Mouse (Mus musculus) cerebellum, adult 2 months (tissue): Measurements from ENCODE around the gene Bhlhe23. TPM values are rescaled to one million over a fixed set of nuclear protein-coding genes. Genes with fewer than 3 reads are reported as not detected.

Experiments
- DNase-seq, 2 experiments: peaks; one replicate each; pipeline ENCODE4 v3.0.0; 2021
- H3K27ac ChIP-seq: fragments of 200-500 bp; 2 replicates; pipeline ENCODE4 v1.5.1; 2012; ENCODE audit warnings: low read length, control low read depth, inconsistent platforms; ENCODE audit not compliant: insufficient read depth
- H3K27me3 ChIP-seq: fragments of 200-500 bp; 2 replicates; pipeline ENCODE4 v1.6.1; 2012; ENCODE audit warnings: inconsistent platforms, mild to moderate bottlenecking, low read length, moderate library complexity; ENCODE audit not compliant: control insufficient read depth, insufficient read depth
- H3K4me1 ChIP-seq: fragments of 200-500 bp; 2 replicates; pipeline ENCODE4 v1.6.1; 2011; ENCODE audit warnings: low read length; ENCODE audit not compliant: control insufficient read depth, insufficient read depth
- H3K4me3 ChIP-seq: fragments of 200-500 bp; replicated peaks from 2 replicates; pipeline ENCODE3; 2011; ENCODE audit warnings: mild to moderate bottlenecking, low read depth, low read length, control low read depth; ENCODE audit not compliant: insufficient read depth
- CTCF ChIP-seq: fragments of 200-500 bp; IDR thresholded peaks from 2 replicates; pipeline ENCODE4 v1.5.1; 2011; ENCODE audit warnings: low read depth, mild to moderate bottlenecking, control low read depth, low read length, moderate library complexity, borderline replicate concordance; ENCODE audit not compliant: insufficient read depth
- POLR2A ChIP-seq: fragments of 200-500 bp; IDR thresholded peaks from 2 replicates; pipeline ENCODE4 v1.6.1; 2011; ENCODE audit warnings: low read length, control low read depth, borderline replicate concordance; ENCODE audit not compliant: insufficient read depth
- WGBS: fragments of 180-500 bp; shearing (Covaris S2); methylation state at CpG from one replicate; pipeline ENCODE4 v1.1.7; 2018; 5-methylcytosine and 5-hydroxymethylcytosine counted together
- polyA plus RNA-seq: library from polyadenylated mRNA; depleted of rRNA; stranded (reverse); fragments of >200 nt; gene quantifications from 2 replicates; pipeline ENCODE4 v1.2.3, GENCODE M21; 2012

Bhlhe23 gene
- polyA plus RNA-seq, 1 experiment: not detected

DNA sequence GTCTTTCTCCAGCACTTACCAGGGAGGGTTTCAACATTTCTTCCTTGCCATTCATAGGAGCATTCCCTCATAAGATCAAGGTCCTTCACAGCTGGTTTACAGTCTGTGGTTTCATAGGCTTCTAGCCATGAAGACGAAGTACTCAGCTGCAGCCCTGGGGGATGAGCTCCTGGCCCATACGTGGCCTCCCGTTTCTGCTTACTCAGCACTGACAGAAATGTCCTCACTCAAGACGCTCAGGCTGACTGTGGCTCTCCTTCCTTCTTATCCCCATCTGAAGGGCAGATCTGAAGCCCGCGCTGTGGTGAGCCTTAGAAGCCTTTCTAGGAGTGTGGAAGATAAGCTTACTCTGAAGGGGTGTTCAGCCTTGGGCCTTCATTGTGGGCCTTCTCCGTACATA, 11.0 kb downstream of the Bhlhe23 start:
- H3K27ac ChIP-seq: no peak overlapping the region
- 71% methylated on average over 7 of the region's 7 CpGs for WGBS
- DNase-seq: no peak
- no peaks in the 10 kb centered on the region for H3K27me3 ChIP-seq
- peaks cover 8% of the 10 kb centered on the region for H3K4me1 ChIP-seq
- TF ChIP-seq POLR2A (no peak), CTCF (no peak)
- no peak overlapping the region for H3K4me3 ChIP-seq

- no peaks in the 10 kb centered on the region for H3K27me3 ChIP-seq
- H3K4me1 ChIP-seq: peaks cover 8% of the 10 kb centered on the region
- H3K27ac ChIP-seq: no peak overlapping the region
- WGBS: 17% methylated on average over 11 of the region's 11 CpGs
- TF ChIP-seq CTCF (no peak), POLR2A (no peak)
- DNase-seq: peak; percentile 16 to 29
- H3K4me3 ChIP-seq: no peak overlapping the region
These were observed 11.7 kb downstream of the Bhlhe23 start for GRCm38 (mm10) chr2:180764986-180765385.

DNA sequence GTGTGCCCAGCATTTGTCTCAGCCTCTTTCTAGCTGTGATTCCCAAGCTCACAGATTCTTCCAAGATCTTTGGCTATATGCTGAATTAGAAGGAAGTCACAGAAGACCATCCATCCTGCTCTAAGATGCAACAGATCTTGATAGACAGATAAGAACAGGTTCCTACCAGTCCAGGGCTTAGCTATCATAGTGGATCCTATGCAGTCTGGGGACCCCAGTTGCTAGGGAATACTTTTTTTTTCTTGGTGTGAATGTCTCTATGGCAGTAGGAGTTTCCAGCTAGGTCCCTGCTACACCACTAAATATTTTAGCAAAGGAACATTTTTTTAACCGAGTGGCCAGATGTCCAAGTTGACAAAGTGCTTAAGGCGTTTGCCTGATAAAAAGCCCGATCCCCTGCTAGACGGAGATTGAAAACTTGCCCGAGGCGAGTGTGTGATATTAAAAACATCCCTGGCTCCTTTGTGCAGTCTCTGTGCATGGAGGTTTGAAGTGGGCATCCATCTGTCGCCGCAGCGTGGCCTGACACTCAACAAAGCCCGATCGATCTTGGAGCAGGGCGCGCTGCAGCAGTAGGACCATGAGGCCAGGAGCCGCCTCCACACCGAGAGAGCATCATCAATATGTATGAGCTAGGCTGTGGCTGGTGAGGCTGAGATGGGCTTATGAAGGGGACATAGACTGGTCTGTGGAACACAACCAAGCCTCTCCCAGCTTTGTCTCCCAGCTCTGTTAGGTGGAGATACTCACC, 18.0 kb downstream of the Bhlhe23 start:
- no peak for TF ChIP-seq POLR2A
- TF ChIP-seq CTCF: no peak
- WGBS: 28% methylated on average over 15 of the region's 15 CpGs
- DNase-seq: no peak

DNA sequence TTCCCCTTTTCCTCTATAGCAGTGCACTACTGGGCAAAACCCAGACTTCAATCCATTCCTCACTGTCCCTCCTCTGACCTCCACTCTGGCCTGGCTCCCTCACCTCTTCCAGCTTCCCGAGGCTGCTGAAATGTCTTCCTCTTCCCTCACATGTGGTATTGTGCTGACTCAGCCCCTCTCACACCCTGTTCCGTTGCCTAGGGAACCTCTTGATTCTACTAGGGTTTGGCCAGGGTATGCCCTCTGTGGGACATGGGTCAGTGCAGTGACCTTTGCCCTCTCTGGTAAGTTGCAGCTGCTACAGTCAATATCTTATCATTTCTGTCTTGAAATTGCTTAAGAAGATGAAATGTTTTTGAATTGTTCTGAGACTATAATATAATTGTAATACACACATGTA, 19.9 kb downstream of the Bhlhe23 start:
- no peak for TF ChIP-seq CTCF
- no peak for TF ChIP-seq POLR2A
- H3K4me3 ChIP-seq: no peak overlapping the region
- no peak for DNase-seq
- no peaks in the 10 kb centered on the region for H3K27me3 ChIP-seq
- WGBS: 21% methylated on average over 2 of the region's 2 CpGs
- H3K4me1 ChIP-seq: no peaks in the 10 kb centered on the region; the same call in 1 of the 2 replicates
- H3K27ac ChIP-seq: no peak overlapping the region

More for the DNA sequence above, 18.0 kb downstream of the Bhlhe23 start:
- Histone ChIP-seq H3K27ac (no peak overlapping the region), H3K4me1 (no peaks in the 10 kb centered on the region; the same call in 1 of the 2 replicates), H3K27me3 (no peaks in the 10 kb centered on the region), H3K4me3 (no peak overlapping the region)

DNA sequence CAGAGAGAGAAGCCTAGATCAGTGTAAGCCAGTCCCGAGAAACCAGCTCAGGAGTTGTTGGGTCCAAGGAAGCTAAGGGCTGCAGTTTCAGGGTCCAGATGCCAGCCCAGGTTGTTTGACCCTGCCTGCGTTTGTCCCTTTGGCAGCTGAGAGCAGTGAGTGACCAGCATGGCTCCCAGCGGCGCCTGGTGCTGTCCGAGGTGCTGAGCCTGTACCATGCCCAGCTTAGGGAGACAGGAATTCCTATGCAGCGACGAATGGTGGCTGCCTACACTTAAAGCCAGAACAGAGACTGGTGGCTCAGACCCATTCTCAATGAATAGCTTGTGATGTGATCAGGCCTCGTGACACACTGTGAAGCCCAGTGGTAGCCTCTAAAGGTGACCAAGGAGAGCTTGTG, 20.8 kb downstream of the Bhlhe23 start:
- no peak for DNase-seq

GRCm38 (mm10) chr2:180754976-180755688, 21.6 kb downstream of the Bhlhe23 start:
- no peak overlapping the region for H3K27ac ChIP-seq
- WGBS: 68% methylated on average over 5 of the region's 5 CpGs
- no peak overlapping the region for H3K4me3 ChIP-seq
- no peak for TF ChIP-seq CTCF
- DNase-seq: no peak
- H3K4me1 ChIP-seq: no peaks in the 10 kb centered on the region
- no peaks in the 10 kb centered on the region for H3K27me3 ChIP-seq

More for the DNA sequence above, 20.8 kb downstream of the Bhlhe23 start:
- no peak for TF ChIP-seq POLR2A
- no peak for TF ChIP-seq CTCF
- no peak overlapping the region for H3K4me3 ChIP-seq
- no peak overlapping the region for H3K27ac ChIP-seq
- H3K27me3 ChIP-seq: no peaks in the 10 kb centered on the region
- WGBS: 30% methylated on average over 8 of the region's 8 CpGs
- H3K4me1 ChIP-seq: no peaks in the 10 kb centered on the region

GRCm38 (mm10) chr2:180748904-180749303, 27.8 kb downstream of the Bhlhe23 start:
- H3K4me3 ChIP-seq: no peak overlapping the region
- TF ChIP-seq CTCF (no peak), POLR2A (no peak)
- H3K27ac ChIP-seq: no peak overlapping the region
- no peaks in the 10 kb centered on the region for H3K4me1 ChIP-seq
- H3K27me3 ChIP-seq: no peaks in the 10 kb centered on the region
- DNase-seq: no peak
- WGBS: 63% methylated on average over 5 of the region's 5 CpGs

GRCm38 (mm10) chr2:180746569-180747192, 30.0 kb downstream of the Bhlhe23 start:
- no peak for TF ChIP-seq CTCF
- no peak for TF ChIP-seq POLR2A
- no peaks in the 10 kb centered on the region for H3K4me1 ChIP-seq
- no peak for DNase-seq
- no peak overlapping the region for H3K4me3 ChIP-seq
- WGBS: 13% methylated on average over 5 of the region's 5 CpGs
- no peak overlapping the region for H3K27ac ChIP-seq
- H3K27me3 ChIP-seq: no peaks in the 10 kb centered on the region
